In genomic region chr11:34009316-34010087, GRCm38 (mm10) we compare ENCODE assay signal across 1 mouse cellular context.
TF ChIP-seq lines count a peak whose summit lies in the region.

No protein-coding gene starts in this region.

TF ChIP-seq in MEL, 35 proteins besides CTCF, POLR2A, EP300 and RAD21 (continued from another document):
- TF ChIP-seq MEF2A (IDR thresholded peaks at IDR 0.05; ENCODE audit: extremely low read depth, insufficient replicate concordance, low read depth, low read length, poor library complexity, severe bottlenecking) (no peak), GATA1 (IDR thresholded peaks at IDR 0.05; ENCODE audit: low read depth, low read length) (no peak), JUND (IDR thresholded peaks at IDR 0.05; ENCODE audit: low read depth, low read length) (peak; percentile 8; the same call in 1 of the 2 replicates), TCF12 (IDR thresholded peaks at IDR 0.05; ENCODE audit: low read depth, low read length) (no peak), MAZ (IDR thresholded peaks at IDR 0.05; ENCODE audit: low read depth, low read length) (peak; percentile 35; the same call in 1 of the 2 replicates), ZKSCAN1 (IDR thresholded peaks at IDR 0.05; ENCODE audit: low read depth, low read length) (no peak), HCFC1 (IDR thresholded peaks at IDR 0.05; ENCODE audit: low read depth, low read length) (peak; percentile 33; the same call in 1 of the 2 replicates), MXI1 (IDR thresholded peaks at IDR 0.05; ENCODE audit: low read depth, low read length) (0 out of 2 replicates have a peak, but pooled peaks have one; percentile 21), NELFE (IDR thresholded peaks at IDR 0.05; ENCODE audit: low read depth, low read length) (no peak)
